Mouse (Mus musculus): ENCODE data around the gene Tmem106b. TPM values are rescaled to one million over a fixed set of nuclear protein-coding genes. Genes with fewer than 3 reads are reported as not detected.

Gene Tmem106b
- polyA plus RNA-seq (2012; rRNA removed): 24.6 and 24.9 TPM in 2 replicates

GRCm38 (mm10) chr6:13069302-13070146 lies at the start of gene Tmem106b:
Tmem106b (plus strand) TSS chr6:13069759.
- H3K36me3 ChIP-seq (ENCODE audit: control insufficient read depth, insufficient read depth, low read length): peaks cover 8% of the 10 kb centered on the region; the same call in 1 of the 2 replicates
- H3K27me3 ChIP-seq (ENCODE audit: control insufficient read depth, insufficient read depth, low read length): no peaks in the 10 kb centered on the region
- H3K4me3 ChIP-seq (ENCODE audit: control insufficient read depth, insufficient read depth, low read length): peak within 1 kb of the TSS; percentile 90
- TF ChIP-seq POLR2A (IDR thresholded peaks at IDR 0.05; ENCODE audit: control insufficient read depth, extremely low read depth, insufficient read depth, low read length, poor library complexity) (peak; percentile 86; the same call in 1 of the 2 replicates), CTCF (IDR thresholded peaks at IDR 0.05; ENCODE audit: borderline replicate concordance, control insufficient read depth, extremely low read depth, insufficient read depth, low read length, poor library complexity) (0 out of 2 replicates have a peak, but pooled peaks have one; percentile 42)
- WGBS: 2% methylated on average over 61 of the region's 61 CpGs
- peaks cover 7% of the 10 kb centered on the region for H3K4me1 ChIP-seq (replicated peaks; ENCODE audit: control insufficient read depth, insufficient read depth, low read length)
- peak within 1 kb of the TSS; percentile 64 for H3K27ac ChIP-seq (ENCODE audit: control insufficient read depth, insufficient read depth, low read length)
- DNase-seq: peak; percentile 96

GRCm38 (mm10) chr6:13021245-13022100 lies 48.1 kb upstream of the Tmem106b start:
- WGBS: 84% methylated on average over 5 of the region's 5 CpGs
- no peaks in the 10 kb centered on the region for H3K27me3 ChIP-seq (ENCODE audit: control insufficient read depth, insufficient read depth, low read length)
- TF ChIP-seq CTCF (IDR thresholded peaks at IDR 0.05; ENCODE audit: borderline replicate concordance, control insufficient read depth, extremely low read depth, insufficient read depth, low read length, poor library complexity) (no peak), POLR2A (IDR thresholded peaks at IDR 0.05; ENCODE audit: control insufficient read depth, extremely low read depth, insufficient read depth, low read length, poor library complexity) (no peak)
- no peaks in the 10 kb centered on the region for H3K4me1 ChIP-seq (replicated peaks; ENCODE audit: control insufficient read depth, insufficient read depth, low read length)
- no peak overlapping the region for H3K27ac ChIP-seq (ENCODE audit: control insufficient read depth, insufficient read depth, low read length)
- no peak overlapping the region for H3K4me3 ChIP-seq (ENCODE audit: control insufficient read depth, insufficient read depth, low read length)
- H3K36me3 ChIP-seq (ENCODE audit: control insufficient read depth, insufficient read depth, low read length): no peaks in the 10 kb centered on the region
- DNase-seq: no peak

GRCm38 (mm10) chr6:13030558-13030957 lies 39.0 kb upstream of the Tmem106b start:
- H3K4me3 ChIP-seq (ENCODE audit: control insufficient read depth, insufficient read depth, low read length): no peak overlapping the region
- H3K4me1 ChIP-seq (replicated peaks; ENCODE audit: control insufficient read depth, insufficient read depth, low read length): no peaks in the 10 kb centered on the region
- no peak for DNase-seq
- H3K27ac ChIP-seq (ENCODE audit: control insufficient read depth, insufficient read depth, low read length): no peak overlapping the region
- H3K27me3 ChIP-seq (ENCODE audit: control insufficient read depth, insufficient read depth, low read length): no peaks in the 10 kb centered on the region
- no peak for TF ChIP-seq POLR2A (IDR thresholded peaks at IDR 0.05; ENCODE audit: control insufficient read depth, extremely low read depth, insufficient read depth, low read length, poor library complexity)
- TF ChIP-seq CTCF (IDR thresholded peaks at IDR 0.05; ENCODE audit: borderline replicate concordance, control insufficient read depth, extremely low read depth, insufficient read depth, low read length, poor library complexity): no peak
- H3K36me3 ChIP-seq (ENCODE audit: control insufficient read depth, insufficient read depth, low read length): no peaks in the 10 kb centered on the region

- H3K27me3 ChIP-seq (ENCODE audit: control insufficient read depth, insufficient read depth, low read length): no peaks in the 10 kb centered on the region
- no peaks in the 10 kb centered on the region for H3K36me3 ChIP-seq (ENCODE audit: control insufficient read depth, insufficient read depth, low read length)
- H3K4me1 ChIP-seq (replicated peaks; ENCODE audit: control insufficient read depth, insufficient read depth, low read length): no peaks in the 10 kb centered on the region
- no peak for DNase-seq
- H3K4me3 ChIP-seq (ENCODE audit: control insufficient read depth, insufficient read depth, low read length): no peak overlapping the region
- H3K27ac ChIP-seq (ENCODE audit: control insufficient read depth, insufficient read depth, low read length): no peak overlapping the region
- WGBS: 53% methylated on average over 1 of the region's 1 CpGs
- TF ChIP-seq POLR2A (IDR thresholded peaks at IDR 0.05; ENCODE audit: control insufficient read depth, extremely low read depth, insufficient read depth, low read length, poor library complexity) (no peak), CTCF (IDR thresholded peaks at IDR 0.05; ENCODE audit: borderline replicate concordance, control insufficient read depth, extremely low read depth, insufficient read depth, low read length, poor library complexity) (no peak)
Measured at GRCm38 (mm10) chr6:13030961-13031360, 38.6 kb upstream of the Tmem106b start.

GRCm38 (mm10) chr6:13052408-13053200 lies 17.0 kb upstream of the Tmem106b start:
- DNase-seq: no peak

More at GRCm38 (mm10) chr6:13052408-13053200, 17.0 kb upstream of the Tmem106b start:
- Histone ChIP-seq H3K4me1 (replicated peaks; ENCODE audit: control insufficient read depth, insufficient read depth, low read length) (no peaks in the 10 kb centered on the region), H3K4me3 (ENCODE audit: control insufficient read depth, insufficient read depth, low read length) (no peak overlapping the region), H3K27ac (ENCODE audit: control insufficient read depth, insufficient read depth, low read length) (no peak overlapping the region), H3K36me3 (ENCODE audit: control insufficient read depth, insufficient read depth, low read length) (no peaks in the 10 kb centered on the region), H3K27me3 (ENCODE audit: control insufficient read depth, insufficient read depth, low read length) (no peaks in the 10 kb centered on the region)
- TF ChIP-seq CTCF (IDR thresholded peaks at IDR 0.05; ENCODE audit: borderline replicate concordance, control insufficient read depth, extremely low read depth, insufficient read depth, low read length, poor library complexity) (no peak), POLR2A (IDR thresholded peaks at IDR 0.05; ENCODE audit: control insufficient read depth, extremely low read depth, insufficient read depth, low read length, poor library complexity) (no peak)
- WGBS: 88% methylated on average over 4 of the region's 4 CpGs
